Mouse (Mus musculus) c-Kit-positive CD71-positive TER-119-positive erythroid progenitor cells, embryonic 14.5 days (primary cell): ENCODE measurements at regions not wholly inside any gene's neighbourhood (a gene's known extent, or its start where the extent isn't known, plus 50 kb on each side); places are given as distances from the start of the nearest gene placed in this dataset.

Source experiments
- DNase-seq: peaks from one replicate; pipeline ENCODE4 v3.0.0-alpha.2; 2013; ENCODE audit warnings: low spot score

- DNase-seq: peak; percentile 7
Measured at GRCm38 (mm10) chr4:53320735-53321449, 119.3 kb upstream of the Slc44a1 start.

GRCm38 (mm10) chr4:53319051-53319450 is 121.2 kb upstream of the Slc44a1 start:
- no peak for DNase-seq

- DNase-seq: no peak
Measured at GRCm38 (mm10) chr4:53318181-53318580, 122.0 kb upstream of the Slc44a1 start.

GRCm38 (mm10) chr4:53317453-53317824 is 122.8 kb upstream of the Slc44a1 start:
- DNase-seq: no peak

GRCm38 (mm10) chr4:53316796-53317452 is 123.3 kb upstream of the Slc44a1 start:
- no peak for DNase-seq

- DNase-seq: no peak
Measured at GRCm38 (mm10) chr4:53315876-53316762, 124.1 kb upstream of the Slc44a1 start.

GRCm38 (mm10) chr4:53315121-53315875 is 124.9 kb upstream of the Slc44a1 start:
- no peak for DNase-seq

GRCm38 (mm10) chr4:53314076-53314475 is 126.1 kb upstream of the Slc44a1 start:
- DNase-seq: no peak

GRCm38 (mm10) chr4:53307121-53307520 is 133.1 kb upstream of the Slc44a1 start:
- DNase-seq: no peak

GRCm38 (mm10) chr4:53304782-53305385 is 135.3 kb upstream of the Slc44a1 start:
- DNase-seq: no peak

- DNase-seq: no peak
Measured at GRCm38 (mm10) chr4:53304290-53304654, 135.9 kb upstream of the Slc44a1 start.

- no peak for DNase-seq
Measured at GRCm38 (mm10) chr4:53303621-53304289, 136.5 kb upstream of the Slc44a1 start.

GRCm38 (mm10) chr4:53297975-53298374 is 138.3 kb upstream of the Abca1 start:
- DNase-seq: no peak

- no peak for DNase-seq
Measured at GRCm38 (mm10) chr4:53292606-53293005, 132.9 kb upstream of the Abca1 start.

GRCm38 (mm10) chr4:53277741-53278525 is 118.2 kb upstream of the Abca1 start:
- no peak for DNase-seq

- DNase-seq: no peak
Measured at GRCm38 (mm10) chr4:53270433-53270832, 110.7 kb upstream of the Abca1 start.

GRCm38 (mm10) chr4:53269999-53270398 is 110.3 kb upstream of the Abca1 start:
- DNase-seq: no peak

- DNase-seq: no peak
Measured at GRCm38 (mm10) chr4:53269251-53269842, 109.7 kb upstream of the Abca1 start.

- no peak for DNase-seq
Measured at GRCm38 (mm10) chr4:53264901-53265300, 105.2 kb upstream of the Abca1 start.

GRCm38 (mm10) chr4:53264501-53264900 is 104.8 kb upstream of the Abca1 start:
- no peak for DNase-seq
